Mouse (Mus musculus) liver, embryonic 15.5 days (tissue): ENCODE data around the gene Zfyve27. TPM values are rescaled to one million over a fixed set of nuclear protein-coding genes. Genes with fewer than 3 reads are reported as not detected.

ENCODE experiments used
- ATAC-seq: fragments of 200-750 bp; cut with Nextera tagmentation; 2 replicates; pipeline ENCODE4 v1.8.0; 2017; ENCODE audit warnings: moderate number of reproducible peaks, mild to moderate bottlenecking, moderate library complexity; ENCODE audit not compliant: insufficient read depth
- H3K27ac ChIP-seq: fragments of 300-500 bp; sonication (generic); replicated peaks from 2 replicates; pipeline ENCODE4 v1.5.1; 2015; ENCODE audit warnings: mild to moderate bottlenecking, inconsistent platforms
- H3K27me3 ChIP-seq: fragments of 300-500 bp; sonication (generic); 2 replicates; pipeline ENCODE4 v1.6.1; 2015; ENCODE audit warnings: mild to moderate bottlenecking, inconsistent platforms
- H3K36me3 ChIP-seq: fragments of 300-500 bp; sonication (generic); replicated peaks from 2 replicates; pipeline ENCODE4 v1.6.1; 2015; ENCODE audit warnings: moderate library complexity, mild to moderate bottlenecking, inconsistent platforms
- H3K4me1 ChIP-seq: fragments of 300-500 bp; sonication (generic); replicated peaks from 2 replicates; pipeline ENCODE4 v1.6.1; 2015; ENCODE audit warnings: inconsistent platforms
- H3K4me2 ChIP-seq: fragments of 300-500 bp; sonication (generic); 2 replicates; pipeline ENCODE4 v1.6.1; 2015; ENCODE audit warnings: moderate library complexity, mild to moderate bottlenecking, inconsistent platforms
- H3K4me3 ChIP-seq: fragments of 300-500 bp; sonication (generic); replicated peaks from 2 replicates; pipeline ENCODE4 v1.5.1; 2015; ENCODE audit warnings: mild to moderate bottlenecking, inconsistent platforms
- H3K9ac ChIP-seq: fragments of 300-500 bp; sonication (generic); 2 replicates; pipeline ENCODE4 v1.6.1; 2015; ENCODE audit warnings: moderate library complexity, mild to moderate bottlenecking, inconsistent platforms
- H3K9me3 ChIP-seq: fragments of 300-500 bp; sonication (generic); replicated peaks from 2 replicates; pipeline ENCODE4 v1.6.1; 2016; ENCODE audit warnings: inconsistent platforms
- WGBS: fragments of 180-500 bp; shearing (Covaris S2); methylation state at CpG from one replicate; pipeline ENCODE4 v1.1.7; 2015; ENCODE audit warnings: mixed read lengths; ENCODE audit not compliant: insufficient replicate concordance; 5-methylcytosine and 5-hydroxymethylcytosine counted together
- polyA plus RNA-seq: library from polyadenylated mRNA; unstranded; fragments of >200 nt; fragmentation: Nextera tagmentation; extraction: Ambion mirVana; gene quantifications from 2 replicates; pipeline ENCODE4 v1.2.1, GENCODE M21; 2015

The Zfyve27 gene
- polyA plus RNA-seq, 1 experiment from 2014 or later, result 8.8 TPM

DNA sequence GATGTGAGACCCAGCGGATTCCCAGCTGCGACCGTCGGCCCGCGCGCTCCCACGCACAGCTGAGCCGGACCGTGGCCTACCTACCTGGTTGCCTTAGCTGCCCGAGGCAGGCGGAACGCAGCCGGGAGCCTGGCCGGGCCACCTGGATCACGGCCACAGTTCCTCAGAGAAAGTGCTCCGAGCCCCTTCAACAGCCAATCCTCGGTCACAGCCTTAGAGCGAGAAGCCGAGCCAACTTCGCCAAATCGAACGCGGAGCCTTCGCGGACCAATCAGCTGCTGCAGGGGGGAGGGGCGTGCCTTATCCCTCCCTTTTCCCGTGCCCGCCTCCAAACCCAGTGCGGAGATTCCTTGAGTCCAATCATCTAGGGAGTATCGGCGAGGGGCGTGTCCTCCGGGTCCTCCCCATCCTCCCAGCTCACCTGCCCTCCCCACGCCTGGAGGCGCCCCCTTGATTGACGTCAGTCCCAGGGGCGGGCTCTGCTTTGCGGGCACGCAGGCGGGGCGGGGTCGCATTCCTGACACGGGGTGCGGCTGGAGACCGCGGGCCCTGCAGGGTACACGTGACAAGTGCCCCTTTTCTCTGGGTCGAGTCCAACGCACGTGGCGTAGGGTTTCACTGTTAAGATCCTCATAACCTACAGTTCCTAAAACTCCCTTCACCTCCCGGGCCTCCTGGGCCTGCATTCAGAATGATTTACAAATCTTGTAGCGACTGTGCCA lies 34.8 kb upstream of the Zfyve27 start, which contains the start of gene Avpi1:
Gene Avpi1 (minus strand): TSS at position 273 of the 722 bp plus-strand sequence.
- WGBS, result under 1% methylated on average over 54 of the region's 54 CpGs
- H3K27ac ChIP-seq, result peak within 1 kb of the TSS; percentile 78

DNA sequence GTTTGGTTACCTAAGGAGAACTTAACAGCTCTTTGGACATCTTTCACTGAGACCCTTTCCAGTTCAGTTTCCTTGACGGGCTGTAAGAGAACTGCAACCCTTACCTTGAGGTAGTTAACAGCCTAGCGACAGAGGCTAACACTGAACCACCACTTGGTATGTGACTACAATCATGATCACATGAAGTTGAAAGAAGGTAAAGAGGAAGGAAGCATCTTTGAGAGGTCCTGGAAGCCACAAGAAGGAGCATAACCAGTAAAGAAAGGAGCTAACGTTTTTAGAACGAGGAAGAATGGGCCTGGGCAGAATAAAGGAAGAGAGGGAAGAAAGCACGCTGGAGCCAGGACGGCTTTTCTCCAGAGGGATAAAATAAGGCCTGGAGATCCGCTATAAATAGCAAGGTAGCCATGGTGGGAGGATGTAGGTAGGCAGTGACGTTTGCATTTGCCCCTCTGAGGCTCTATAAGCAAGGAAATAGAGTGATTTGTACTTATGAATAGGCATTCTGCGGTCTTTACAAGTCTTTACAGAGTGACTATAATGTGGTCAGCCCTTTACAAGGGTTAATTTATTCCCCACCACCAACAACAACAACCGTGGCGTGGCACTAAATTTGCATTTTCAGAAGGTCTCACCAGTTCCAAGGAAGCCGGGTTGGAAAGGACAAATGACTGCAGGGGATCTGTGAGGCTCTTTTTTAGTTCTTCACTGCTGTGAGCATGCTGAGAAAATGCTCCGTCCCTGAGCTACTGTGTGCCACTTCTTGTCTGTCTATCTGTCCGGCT lies 34.0 kb upstream of the Zfyve27 start:
- Histone ChIP-seq H3K27ac (peak overlapping the region; percentile 46), H3K4me2 (peak overlapping the region; percentile 100), H3K36me3 (no peaks in the 10 kb centered on the region), H3K9me3 (no peaks in the 10 kb centered on the region), H3K4me1 (peaks cover 43% of the 10 kb centered on the region), H3K4me3 (peak overlapping the region; percentile 72), H3K9ac (peak overlapping the region; percentile 13; the same call in 1 of the 2 replicates), H3K27me3 (no peaks in the 10 kb centered on the region; the same call in 1 of the 2 replicates)
- WGBS, result 32% methylated on average over 14 of the region's 14 CpGs
- ATAC-seq, result no peak

More for the DNA sequence above, 34.8 kb upstream of the Zfyve27 start, which contains the start of gene Avpi1:
- Histone ChIP-seq H3K4me2 (peak within 1 kb of the TSS; percentile 100), H3K9ac (peak within 1 kb of the TSS; percentile 75), H3K4me1 (peaks cover 39% of the 10 kb centered on the region), H3K27me3 (no peaks in the 10 kb centered on the region; the same call in 1 of the 2 replicates), H3K36me3 (no peaks in the 10 kb centered on the region), H3K4me3 (peak within 1 kb of the TSS; percentile 72), H3K9me3 (no peaks in the 10 kb centered on the region)
- ATAC-seq, result peak; percentile 97

DNA sequence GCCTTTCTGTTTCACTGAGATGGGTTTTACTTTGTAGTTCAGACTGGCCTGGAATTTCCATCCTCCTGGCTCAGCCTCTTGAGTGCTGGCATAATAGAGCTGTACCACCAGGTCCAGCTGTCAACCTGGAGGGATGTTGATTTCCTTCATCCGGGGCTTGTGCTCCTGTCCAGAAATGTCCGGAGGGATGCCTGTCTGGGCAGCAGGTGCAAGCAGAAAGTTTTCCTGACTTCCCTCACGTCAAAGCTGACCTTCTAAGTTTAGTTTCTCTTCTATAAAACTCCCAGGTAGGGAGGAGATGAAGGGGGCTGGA lies 33.5 kb upstream of the Zfyve27 start:
- Histone ChIP-seq H3K9me3 (no peaks in the 10 kb centered on the region), H3K27ac (no peak overlapping the region), H3K36me3 (no peaks in the 10 kb centered on the region), H3K27me3 (no peaks in the 10 kb centered on the region; the same call in 1 of the 2 replicates), H3K4me2 (no peak overlapping the region), H3K4me1 (peaks cover 49% of the 10 kb centered on the region), H3K9ac (no peak overlapping the region), H3K4me3 (no peak overlapping the region)
- 61% methylated on average over 3 of the region's 3 CpGs for WGBS
- no peak for ATAC-seq

DNA sequence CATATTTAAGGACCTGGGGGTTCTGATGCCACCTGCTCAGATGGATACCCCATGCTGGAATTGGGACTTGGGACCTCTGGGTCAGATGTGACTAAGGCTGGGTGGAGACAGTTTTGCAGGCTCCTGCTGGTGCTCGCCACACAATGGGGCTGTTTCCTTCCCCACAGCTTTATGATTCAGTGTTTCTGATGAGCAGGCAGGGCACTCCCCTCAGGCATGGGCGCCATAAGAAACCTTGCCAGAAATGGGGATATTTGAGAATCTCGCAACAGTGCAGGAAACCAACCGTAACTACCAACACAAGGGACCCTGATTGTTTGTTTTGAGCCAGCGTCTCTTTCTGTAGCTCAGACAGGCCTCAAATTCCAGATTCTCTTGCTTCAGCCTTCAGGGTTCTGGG lies 32.6 kb upstream of the Zfyve27 start:
- Histone ChIP-seq H3K4me2 (no peak overlapping the region), H3K9ac (no peak overlapping the region), H3K36me3 (no peaks in the 10 kb centered on the region), H3K9me3 (no peaks in the 10 kb centered on the region), H3K4me1 (peaks cover 57% of the 10 kb centered on the region), H3K27me3 (no peaks in the 10 kb centered on the region; the same call in 1 of the 2 replicates), H3K4me3 (no peak overlapping the region), H3K27ac (no peak overlapping the region)
- 54% methylated on average over 5 of the region's 5 CpGs for WGBS
- ATAC-seq, result no peak

DNA sequence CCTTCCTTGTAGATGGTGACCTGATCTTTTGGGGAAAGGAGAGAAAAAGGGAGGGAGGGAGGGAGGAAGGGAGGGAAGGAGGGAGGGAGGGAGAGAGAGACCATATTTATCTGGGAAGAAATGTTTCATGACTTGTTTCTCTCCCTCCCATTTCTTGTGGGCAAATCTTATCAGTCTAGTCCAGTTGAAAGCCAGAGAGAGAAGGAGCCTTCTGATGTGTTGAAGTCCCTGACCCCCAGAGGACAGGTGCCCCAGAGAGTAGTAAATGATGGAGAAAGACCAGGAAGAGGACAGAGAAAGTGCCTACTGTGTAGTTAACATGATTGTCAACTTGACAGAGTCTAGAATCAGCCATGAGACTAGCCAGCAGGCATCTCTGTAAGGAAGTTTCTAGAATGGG lies 28.7 kb upstream of the Zfyve27 start:
- Histone ChIP-seq H3K4me2 (peak overlapping the region; percentile 3; the same call in 1 of the 2 replicates), H3K27me3 (no peaks in the 10 kb centered on the region), H3K4me3 (no peak overlapping the region), H3K4me1 (peaks cover 27% of the 10 kb centered on the region), H3K27ac (0 out of 2 replicates have a peak overlapping the region, but pooled peaks have one; percentile 1), H3K36me3 (no peaks in the 10 kb centered on the region), H3K9me3 (no peaks in the 10 kb centered on the region), H3K9ac (no peak overlapping the region)
- ATAC-seq, result peak; percentile 54

DNA sequence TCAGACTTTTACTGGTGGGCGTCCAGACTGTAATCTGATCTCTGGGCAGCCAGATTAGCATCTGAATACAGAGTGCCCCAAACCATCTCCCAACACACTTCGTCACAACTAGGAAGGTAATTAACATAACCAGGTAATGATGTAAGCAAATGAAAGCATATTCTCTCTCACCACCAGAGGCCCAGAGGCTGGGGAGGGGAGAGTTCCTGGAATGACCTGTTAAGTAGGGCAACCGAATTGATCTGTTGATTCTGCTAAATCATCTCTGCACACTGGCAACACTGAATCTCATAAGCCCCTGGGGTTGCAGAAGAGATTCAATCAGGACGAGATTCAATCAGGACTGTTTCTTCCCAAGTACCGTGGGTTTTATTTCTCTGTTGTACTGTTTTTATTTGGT lies 27.6 kb upstream of the Zfyve27 start:
- WGBS, result 44% methylated on average over 5 of the region's 5 CpGs
- no peak overlapping the region for H3K4me2 ChIP-seq
- peaks cover 24% of the 10 kb centered on the region for H3K4me1 ChIP-seq
- no peaks in the 10 kb centered on the region for H3K27me3 ChIP-seq
- no peak overlapping the region for H3K27ac ChIP-seq
- no peak for ATAC-seq
- H3K4me3 ChIP-seq, result no peak overlapping the region
- no peaks in the 10 kb centered on the region for H3K9me3 ChIP-seq
- no peaks in the 10 kb centered on the region for H3K36me3 ChIP-seq
- no peak overlapping the region for H3K9ac ChIP-seq

DNA sequence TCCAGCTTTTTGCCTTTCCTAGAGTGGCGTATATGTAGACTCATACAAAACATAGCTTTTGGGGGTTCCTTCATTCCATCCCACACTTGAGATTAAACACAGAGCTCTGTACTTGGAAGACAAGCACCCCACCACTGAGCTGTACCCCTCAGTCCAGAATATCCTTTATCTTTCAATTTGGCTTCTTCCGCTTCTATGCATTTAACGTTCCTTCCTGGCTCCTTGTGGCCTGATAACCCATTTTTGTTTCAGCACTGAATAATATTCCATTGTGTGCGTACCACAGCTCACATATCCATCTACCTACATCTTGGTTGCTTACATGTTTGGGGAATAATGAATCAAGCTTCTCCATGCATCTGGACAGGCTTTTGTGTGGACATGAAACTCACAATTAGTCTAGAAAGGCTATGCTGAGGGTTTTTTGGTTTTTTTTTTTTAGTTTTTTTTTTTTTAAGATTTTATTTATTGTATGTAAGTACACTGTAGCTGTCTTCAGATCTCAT lies 26.5 kb upstream of the Zfyve27 start:
- H3K27ac ChIP-seq, result no peak overlapping the region
- H3K4me1 ChIP-seq, result peaks cover 21% of the 10 kb centered on the region
- H3K9me3 ChIP-seq, result no peaks in the 10 kb centered on the region
- H3K4me2 ChIP-seq, result no peak overlapping the region
- H3K27me3 ChIP-seq, result no peaks in the 10 kb centered on the region
- H3K9ac ChIP-seq, result no peak overlapping the region
- H3K4me3 ChIP-seq, result no peak overlapping the region
- 67% methylated on average over 4 of the region's 4 CpGs for whole genome bisulfite sequencing
- H3K36me3 ChIP-seq, result no peaks in the 10 kb centered on the region
- ATAC-seq, result no peak

DNA sequence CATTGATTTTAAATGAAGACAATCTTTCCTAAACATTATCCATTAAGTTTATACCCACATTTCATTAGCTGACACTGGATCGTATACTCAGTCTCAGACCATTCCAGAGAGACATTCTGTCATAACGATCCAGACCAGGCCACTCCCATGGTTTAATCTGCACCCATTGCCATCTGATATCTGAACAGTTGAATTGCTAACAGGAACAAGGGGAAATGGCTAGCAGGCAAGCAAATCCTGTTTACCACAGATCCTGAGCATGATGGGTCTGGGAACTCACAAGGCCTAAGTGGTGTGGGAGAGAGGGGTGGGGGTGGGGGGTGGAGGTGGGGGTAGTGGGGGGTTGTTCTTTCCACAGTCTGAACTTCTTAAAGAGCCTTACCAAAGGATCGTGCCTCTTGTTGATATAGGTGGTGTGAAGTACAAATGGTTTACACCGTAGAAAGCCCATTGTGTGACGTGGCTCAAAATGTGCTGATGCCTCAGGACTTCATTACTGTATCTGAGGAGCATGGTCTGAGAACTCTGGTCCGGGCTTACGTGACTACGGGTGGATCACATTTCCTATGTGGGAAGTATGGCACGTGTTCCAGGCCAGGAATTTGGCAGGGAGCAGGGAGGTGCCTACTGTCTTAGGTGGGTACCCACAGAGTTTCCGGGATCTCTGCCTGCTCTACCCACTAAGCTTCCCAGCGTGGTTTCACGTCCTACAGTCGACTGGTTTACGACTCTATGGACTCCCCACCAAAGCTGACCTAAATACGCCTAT lies 25.1 kb upstream of the Zfyve27 start:
- Histone ChIP-seq H3K27ac (no peak overlapping the region), H3K4me2 (no peak overlapping the region), H3K9me3 (no peaks in the 10 kb centered on the region), H3K9ac (no peak overlapping the region), H3K4me1 (peaks cover 21% of the 10 kb centered on the region), H3K36me3 (no peaks in the 10 kb centered on the region), H3K4me3 (no peak overlapping the region), H3K27me3 (no peaks in the 10 kb centered on the region)
- ATAC-seq, result no peak
- 68% methylated on average over 15 of the region's 15 CpGs for WGBS

DNA sequence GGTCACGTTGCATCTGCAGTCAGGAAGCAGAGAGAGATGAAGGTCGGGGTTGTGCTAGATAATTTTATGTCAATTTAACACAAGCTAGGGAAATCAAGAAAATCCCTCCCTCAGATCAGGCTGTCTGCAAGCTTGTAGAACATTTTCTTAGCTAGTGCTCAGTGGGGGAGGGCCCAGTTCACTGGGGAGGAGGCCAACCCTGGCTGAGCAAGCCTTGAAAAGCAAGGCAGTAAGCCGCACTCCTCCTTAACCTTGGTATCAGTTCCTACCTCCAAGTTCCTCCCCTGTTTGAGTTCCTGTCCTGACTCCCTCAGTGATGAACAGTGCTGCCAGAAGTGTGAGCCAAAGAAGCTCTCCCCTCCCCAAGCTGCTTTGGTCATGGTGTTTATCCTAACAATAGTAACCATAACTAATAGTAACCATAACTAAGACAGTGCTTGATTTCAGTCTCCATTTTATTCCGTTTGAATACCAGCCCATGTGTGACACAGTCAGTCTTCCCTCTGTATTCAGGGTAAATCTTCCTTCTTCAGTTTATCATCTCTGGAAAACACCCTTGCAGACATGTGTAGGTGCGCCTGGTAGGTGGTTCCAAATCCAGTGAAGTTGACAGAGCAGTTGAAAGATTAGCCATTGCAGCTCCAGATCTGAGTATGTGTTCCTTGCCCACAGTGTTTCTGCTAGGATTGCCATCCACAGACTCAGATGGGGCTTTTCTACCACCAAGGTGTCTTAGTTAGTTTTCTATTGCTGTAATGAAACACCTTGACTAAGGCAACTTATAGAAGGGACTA lies 23.8 kb upstream of the Zfyve27 start:
- no peaks in the 10 kb centered on the region for H3K9me3 ChIP-seq
- no peaks in the 10 kb centered on the region for H3K36me3 ChIP-seq
- H3K27ac ChIP-seq, result no peak overlapping the region
- H3K4me3 ChIP-seq, result no peak overlapping the region
- WGBS, result 61% methylated on average over 5 of the region's 5 CpGs
- ATAC-seq, result no peak
- no peak overlapping the region for H3K9ac ChIP-seq
- H3K4me2 ChIP-seq, result no peak overlapping the region
- peaks cover 3% of the 10 kb centered on the region; the same call in 1 of the 2 replicates for H3K27me3 ChIP-seq
- H3K4me1 ChIP-seq, result peaks cover 15% of the 10 kb centered on the region

DNA sequence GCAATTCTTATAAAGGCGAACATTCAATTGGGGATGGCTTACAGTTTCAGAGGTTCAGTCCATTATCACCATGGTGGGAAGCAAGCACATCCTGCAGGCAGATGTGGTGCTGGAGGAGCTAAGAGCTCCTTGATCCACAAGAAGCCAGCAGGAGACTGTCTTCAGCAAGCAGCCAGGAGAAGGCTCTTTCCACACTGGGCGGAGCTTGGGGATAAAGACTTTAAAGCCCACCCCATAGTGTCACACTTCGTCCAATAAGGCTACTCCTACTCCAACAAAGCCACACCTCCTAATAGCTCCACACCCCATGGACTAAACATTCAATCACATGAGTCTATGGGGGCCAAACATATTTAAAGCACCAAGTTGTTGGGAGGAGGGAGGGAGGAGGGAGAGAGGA lies 21.8 kb upstream of the Zfyve27 start:
- Histone ChIP-seq H3K27me3 (peaks cover 24% of the 10 kb centered on the region), H3K4me3 (no peak overlapping the region), H3K27ac (no peak overlapping the region), H3K36me3 (no peaks in the 10 kb centered on the region), H3K9ac (no peak overlapping the region), H3K4me1 (peaks cover 16% of the 10 kb centered on the region), H3K4me2 (no peak overlapping the region), H3K9me3 (no peaks in the 10 kb centered on the region)
- WGBS, result 65% methylated on average over 3 of the region's 3 CpGs
- ATAC-seq, result no peak
